Mouse (Mus musculus) fat pad, adult 2 months (tissue): Measurements from ENCODE around the gene Bend5.

Experiments
- DNase-seq: peaks from one replicate; pipeline ENCODE4 v3.0.0-alpha.2; 2011; ENCODE audit warnings: low read depth, low spot score; ENCODE audit errors: extremely low read depth

Gene Bend5

DNA sequence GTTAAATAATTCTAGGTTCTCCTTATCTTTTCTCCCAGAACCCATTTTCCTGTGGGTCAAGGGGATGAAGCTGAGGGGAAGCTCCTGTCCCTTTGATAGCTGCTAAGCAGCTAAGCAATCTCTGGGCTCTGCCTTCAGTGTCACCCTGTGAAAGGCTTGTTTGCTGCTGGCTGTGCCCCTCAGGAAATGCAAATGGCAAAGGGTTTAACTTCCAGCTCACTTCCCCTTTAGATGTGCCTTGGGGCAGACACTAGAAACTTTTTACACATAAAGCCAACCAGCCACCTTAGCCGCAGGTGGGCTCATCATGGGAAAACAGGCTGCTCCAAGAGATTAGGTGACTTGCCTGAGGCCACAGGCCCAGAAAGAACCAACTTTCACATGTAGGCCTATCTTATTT is 26.9 kb downstream of the Bend5 start:
- DNase-seq, result no peak

GRCm38 (mm10) chr4:111442435-111443238 is 27.8 kb downstream of the Bend5 start:
- no peak for DNase-seq

DNA sequence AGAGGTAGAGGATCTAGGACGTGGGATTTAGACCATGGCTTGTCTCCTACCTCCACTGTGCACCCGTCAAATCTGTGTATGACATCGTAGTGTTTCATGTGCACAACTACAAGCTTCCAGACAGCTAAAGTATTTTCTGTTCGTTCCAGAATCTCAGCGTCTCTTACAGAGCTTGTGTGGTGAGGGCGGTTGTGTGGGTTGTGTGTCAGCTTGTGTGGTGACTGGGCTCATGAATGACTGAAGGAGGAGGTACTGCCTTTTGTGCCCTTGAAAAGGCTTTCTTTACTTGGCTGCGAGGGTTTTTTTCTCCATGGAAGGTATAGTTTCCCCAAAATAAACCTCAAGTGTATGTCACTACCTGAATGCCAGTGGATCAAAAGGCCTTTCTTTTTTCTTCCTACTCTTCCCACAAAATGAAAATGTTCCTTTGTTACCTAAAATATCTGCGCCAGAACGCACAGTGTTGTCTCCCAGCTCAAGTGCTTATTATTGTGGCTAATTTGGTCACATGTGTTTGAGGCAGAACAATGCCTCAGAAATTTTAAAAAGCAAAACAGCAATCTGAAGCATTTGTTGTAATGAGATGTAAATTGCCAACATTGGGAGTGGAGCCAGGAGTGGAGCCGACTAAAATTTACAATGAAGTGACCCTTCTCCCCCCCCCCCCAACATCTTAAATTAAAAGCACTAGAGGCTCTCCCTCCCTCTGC is 29.3 kb downstream of the Bend5 start:
- no peak for DNase-seq

- DNase-seq, result no peak
Measured at GRCm38 (mm10) chr4:111444616-111445160, 29.9 kb downstream of the Bend5 start.

DNA sequence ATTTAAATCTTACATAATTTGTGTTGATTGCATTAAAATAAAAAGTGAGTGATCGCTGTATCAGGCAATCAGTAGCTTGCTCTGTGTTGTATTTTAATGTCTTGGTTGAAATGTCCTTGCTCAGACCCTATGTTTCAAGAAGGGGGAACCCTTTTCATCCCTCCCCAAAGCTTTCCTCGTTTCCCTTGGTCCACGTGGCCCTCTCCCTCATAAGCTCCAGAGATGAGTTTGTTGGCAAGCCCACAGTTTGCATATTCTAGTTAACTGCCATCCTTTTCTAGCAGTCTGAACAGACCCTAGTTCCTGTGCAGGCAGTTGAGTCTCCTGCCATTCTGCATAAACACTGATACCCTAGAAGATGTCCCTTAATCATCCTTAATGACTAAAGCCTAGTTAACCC is 33.1 kb downstream of the Bend5 start:
- DNase-seq, result no peak

DNA sequence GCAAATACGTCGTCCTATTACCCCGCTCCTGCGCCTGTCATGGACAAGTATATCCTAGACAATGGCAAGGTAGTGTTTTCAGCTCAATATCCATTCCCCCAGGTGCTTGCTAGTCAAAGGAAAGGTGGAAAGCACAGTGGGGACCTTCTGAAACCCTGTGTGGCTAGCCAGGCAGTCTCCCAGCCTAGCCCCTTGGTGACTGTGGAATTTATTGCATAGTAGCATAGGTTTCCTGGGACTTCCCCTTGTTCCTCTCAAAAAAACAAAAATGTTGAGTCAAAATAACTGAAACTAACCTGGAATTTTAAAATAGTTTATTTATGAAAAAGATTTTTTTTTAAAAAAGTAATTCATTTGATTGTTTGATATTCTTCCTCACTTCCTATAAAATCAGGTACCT is 33.8 kb downstream of the Bend5 start:
- no peak for DNase-seq

DNA sequence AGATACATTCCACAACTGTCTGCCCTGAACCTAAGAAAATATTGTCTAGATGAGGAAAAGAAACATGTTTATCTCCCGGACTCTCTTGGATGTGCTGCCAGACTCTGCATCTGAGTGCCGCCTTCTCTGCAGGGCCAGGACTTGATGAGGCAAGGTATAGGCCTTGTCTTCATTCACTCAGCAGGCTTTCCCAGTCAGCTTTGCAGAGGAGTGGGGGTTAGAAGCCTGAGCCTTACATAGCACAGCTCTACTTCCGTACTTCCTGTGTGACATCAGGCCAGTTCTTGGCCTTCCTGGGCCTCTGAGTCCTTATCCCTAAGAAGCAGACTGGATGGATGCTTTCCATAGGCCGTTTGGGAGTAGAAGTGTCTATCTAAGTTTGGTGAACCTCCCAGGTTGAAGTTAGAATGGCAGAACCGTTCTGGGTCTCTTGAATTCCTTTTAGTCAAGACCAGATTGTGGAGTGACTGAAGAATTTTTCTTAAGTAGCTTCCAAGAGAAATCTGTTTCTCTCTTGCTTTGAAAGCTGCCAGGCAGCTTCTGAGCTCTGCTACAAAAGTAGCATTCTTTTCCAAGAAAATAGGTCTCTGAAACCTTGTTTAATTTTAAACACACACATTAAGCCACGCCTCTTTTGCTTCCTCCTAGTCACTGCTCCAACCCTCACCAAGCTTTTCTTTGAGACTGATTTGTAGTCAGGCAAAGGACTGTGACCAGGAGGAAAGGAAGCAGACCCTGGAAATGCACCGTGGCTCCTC is 34.8 kb downstream of the Bend5 start:
- DNase-seq, result no peak

- DNase-seq, result no peak
Measured at GRCm38 (mm10) chr4:111451283-111451918, 36.6 kb downstream of the Bend5 start.

GRCm38 (mm10) chr4:111452192-111452591 is 37.4 kb downstream of the Bend5 start:
- no peak for DNase-seq

DNA sequence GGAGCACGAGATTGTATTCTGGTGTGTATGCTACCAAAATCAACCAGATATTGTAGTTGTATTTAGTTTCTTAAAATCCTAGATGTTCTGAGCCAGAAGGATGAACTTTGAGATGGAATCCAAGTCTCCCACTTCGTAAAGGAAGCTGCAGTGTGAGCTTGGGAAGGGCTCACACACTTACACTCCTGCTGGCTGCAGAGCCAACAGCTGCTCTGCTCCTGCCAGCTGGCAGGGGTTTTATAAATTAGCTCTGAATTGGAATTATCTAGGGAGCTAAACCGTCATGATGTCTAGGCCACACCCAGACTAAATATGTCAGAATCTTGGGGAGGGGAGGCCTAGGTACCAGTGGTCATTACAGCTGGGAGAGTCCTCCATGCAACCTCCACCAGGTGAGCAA is 38.5 kb downstream of the Bend5 start:
- DNase-seq, result no peak

DNA sequence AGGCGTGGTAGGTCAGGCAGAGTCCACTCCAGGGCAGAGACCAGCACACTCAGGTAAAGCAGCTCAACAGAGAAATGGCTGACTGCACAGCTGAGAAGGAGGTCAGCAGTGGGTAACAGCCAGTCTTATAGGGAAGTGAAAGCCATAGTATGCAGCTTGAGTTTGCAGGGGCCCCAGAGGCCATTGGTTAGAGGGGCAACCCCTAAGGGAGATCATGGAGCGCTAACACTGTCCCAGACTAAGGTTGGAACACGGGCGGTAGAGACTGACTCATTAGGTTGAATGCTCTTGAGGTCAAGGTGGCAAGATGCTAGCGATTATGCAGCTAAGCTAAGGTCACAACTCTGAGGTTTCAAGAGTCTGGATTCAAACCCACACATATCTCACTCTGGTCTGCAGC is 40.8 kb downstream of the Bend5 start:
- no peak for DNase-seq

DNA sequence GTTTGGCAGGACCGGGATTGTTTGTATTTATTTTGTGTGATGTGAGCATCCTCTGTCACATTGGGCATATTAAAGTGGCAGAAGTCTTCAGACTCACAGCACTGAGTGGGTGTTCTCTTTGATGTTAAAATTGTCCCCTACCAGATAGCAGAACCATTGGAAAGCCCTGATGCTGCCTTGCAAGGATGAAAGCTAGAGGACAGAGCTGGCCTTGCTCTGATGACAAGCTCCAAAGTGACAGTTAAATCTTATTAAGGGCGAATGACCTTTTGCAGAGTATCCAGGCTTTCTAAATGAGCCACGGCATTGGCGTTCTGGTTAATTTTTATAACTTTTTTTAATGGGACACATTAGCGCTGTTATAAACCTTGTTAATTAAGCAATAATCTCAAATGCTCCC is 42.8 kb downstream of the Bend5 start:
- DNase-seq, result no peak

- DNase-seq, result no peak
Measured at GRCm38 (mm10) chr4:111467293-111467773, 52.5 kb downstream of the Bend5 start.

GRCm38 (mm10) chr4:111467796-111468195 is 53.0 kb downstream of the Bend5 start:
- DNase-seq, result no peak

GRCm38 (mm10) chr4:111469847-111470246 is 55.0 kb downstream of the Bend5 start:
- no peak for DNase-seq

DNA sequence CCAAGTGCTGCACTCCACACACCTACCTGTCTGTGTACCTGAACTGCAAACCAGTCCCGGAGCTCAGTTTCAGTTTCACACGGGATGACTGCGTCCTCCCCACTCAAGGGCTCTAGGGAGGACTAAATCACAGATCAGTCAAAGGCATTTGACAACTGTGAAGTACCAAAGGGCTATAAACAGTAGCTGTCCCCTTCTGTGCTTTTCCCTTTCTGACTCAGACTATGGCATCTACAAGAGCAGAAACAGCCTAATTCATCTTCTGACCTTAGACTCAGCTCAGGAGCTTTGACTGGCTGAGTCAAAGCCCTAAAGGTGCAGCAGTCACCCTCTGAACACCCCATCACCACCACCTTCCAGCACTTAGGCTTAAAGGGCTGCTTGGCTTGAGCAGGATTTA is 56.9 kb downstream of the Bend5 start:
- no peak for DNase-seq

DNA sequence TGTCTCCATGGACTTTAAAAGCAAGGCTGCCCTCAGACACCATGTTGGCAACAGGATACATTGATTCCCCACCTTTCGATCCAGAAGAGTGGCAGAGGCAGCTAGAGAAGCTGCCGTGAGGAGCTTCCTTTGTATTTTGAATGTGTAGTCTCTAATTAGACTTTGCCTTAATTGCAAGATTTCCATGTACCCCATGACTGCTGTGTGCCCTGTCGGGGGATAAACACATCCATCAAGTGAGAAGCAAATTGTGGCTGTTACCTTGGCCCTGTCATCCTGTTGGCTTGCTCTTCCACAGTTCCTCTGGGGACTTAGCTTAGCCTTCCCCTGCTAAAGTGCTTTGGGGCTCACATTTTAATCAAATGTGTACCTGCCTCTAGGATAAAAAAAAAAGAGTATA is 57.7 kb downstream of the Bend5 start:
- DNase-seq, result no peak

- DNase-seq, result no peak
Measured at GRCm38 (mm10) chr4:111473014-111473413, 58.2 kb downstream of the Bend5 start.

DNA sequence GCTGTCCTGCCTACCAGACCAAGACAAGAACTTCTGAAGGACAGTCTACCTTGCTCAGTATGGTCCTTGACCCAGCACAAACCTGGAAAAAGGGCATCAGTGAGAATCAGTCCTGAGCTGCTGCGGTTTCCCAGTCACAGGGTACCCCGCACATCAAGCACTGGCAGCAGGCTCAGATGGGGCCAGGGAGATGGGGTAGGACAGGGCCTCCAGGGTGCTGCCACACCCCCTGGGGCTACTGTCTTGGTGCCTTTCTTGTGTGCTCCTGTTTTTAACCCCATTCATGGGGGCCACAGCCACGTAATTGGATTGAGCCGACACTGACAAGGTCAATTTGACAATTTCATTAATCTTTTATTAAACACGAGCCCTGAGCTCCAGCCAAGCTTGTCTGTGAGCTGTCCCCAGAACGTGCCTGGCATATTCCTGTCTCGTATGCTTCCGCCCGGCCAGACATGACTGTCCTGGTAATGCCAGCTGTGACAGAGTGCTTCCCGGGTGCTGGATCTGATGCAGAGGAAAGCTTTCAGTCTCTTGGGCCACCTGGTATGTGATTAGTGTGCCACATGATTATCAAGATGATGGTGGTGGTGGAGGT is 60.7 kb downstream of the Bend5 start:
- no peak for DNase-seq

GRCm38 (mm10) chr4:111477507-111477906 is 62.7 kb downstream of the Bend5 start:
- no peak for DNase-seq
